Mouse (Mus musculus) frontal cortex, postnatal 36 days (tissue): ENCODE results near the gene Cyp39a1.

Experiments
- DNase-seq, 2 experiments: peaks; one replicate each; pipeline ENCODE4 v3.0.0; 2022; ENCODE audit warnings: low spot score in 2 of 2

Gene Cyp39a1

DNA sequence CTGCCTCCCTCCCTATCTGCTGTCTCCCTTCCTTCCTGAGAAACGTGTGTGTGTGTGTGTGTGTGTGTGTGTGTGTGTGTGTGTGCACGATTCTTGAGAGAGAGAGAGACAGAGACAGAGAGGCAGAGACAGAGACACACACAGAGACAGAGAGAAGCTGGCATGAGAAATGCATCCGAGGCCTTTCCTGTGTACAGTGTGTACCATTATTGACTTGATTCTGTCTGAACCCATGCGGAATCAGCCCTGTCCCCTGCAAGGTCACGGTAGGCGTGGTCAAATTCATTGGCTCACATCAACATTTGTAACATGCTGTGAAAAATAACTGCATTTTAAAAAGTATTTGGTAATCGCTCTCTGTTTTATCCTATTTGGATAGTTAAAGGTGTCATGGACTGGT lies 16.9 kb downstream of the Cyp39a1 start:
- DNase-seq, result no peak

DNA sequence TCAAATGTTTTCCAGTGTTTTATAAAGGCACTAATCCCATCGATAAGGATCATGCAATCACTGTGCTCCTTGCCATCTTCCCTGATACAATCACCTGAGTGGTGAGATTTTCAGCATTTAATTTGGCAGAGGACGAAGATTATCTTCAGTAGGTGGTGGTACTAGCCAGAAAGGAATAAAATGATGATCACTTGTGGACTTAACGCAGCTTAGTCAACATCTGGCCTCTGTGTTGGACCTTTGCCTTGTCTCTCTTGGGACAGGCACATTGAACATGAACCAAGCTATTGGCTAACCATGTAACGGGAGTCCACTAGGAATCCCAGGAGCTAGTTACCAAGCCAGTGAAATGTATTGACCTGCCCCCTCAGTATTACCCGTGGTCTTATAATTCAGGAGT lies 17.4 kb downstream of the Cyp39a1 start:
- DNase-seq, result no peak

DNA sequence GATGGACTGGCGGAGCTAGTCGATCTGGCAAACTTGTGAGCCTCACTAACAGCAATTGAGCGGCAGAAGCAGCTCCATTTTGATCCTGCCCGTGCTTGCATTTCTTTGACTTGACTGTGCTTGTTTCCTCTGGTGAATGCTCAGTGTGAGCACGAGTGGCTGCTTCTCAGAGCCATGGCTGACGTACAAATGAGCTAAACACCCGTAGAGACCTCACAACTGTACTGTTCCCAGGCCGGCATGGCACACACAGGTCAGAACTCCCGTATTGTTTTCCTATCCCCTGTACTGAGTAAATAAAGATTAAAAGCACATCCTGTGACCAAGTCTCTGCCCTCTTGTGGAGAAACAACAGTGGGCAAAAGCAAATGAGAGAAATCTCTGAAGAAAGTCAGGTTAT lies 22.4 kb downstream of the Cyp39a1 start:
- DNase-seq, result no peak

DNA sequence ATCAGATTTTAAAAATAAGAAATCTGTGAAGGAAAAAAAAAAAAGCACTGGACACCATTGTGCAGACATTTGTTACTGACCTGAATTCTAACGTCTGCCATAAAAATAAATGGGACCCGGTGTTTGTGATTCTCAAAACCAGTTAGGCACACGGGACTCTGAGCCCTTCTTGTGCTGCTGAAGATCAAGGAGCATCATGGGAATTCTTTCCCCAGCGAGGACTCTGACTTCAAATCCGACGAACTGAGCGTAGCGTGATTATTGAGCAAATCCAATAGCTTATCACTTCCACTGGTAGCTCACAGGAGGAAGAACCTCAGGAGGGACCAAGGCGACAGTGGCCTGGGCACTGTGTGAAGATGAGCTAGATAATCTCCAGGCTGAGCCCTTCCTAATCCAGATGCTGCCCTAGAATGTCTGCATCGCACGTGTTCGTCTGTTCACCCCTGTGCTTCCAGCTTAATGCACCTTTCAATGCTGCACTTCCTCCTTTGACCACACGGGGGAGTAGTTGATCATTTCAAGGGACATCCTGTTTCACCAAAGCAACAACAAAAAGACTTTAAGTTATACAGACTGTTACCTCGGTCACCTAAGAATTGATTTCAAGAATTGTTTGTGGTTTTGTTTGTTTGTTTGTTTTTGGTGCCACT lies 31.9 kb downstream of the Cyp39a1 start:
- DNase-seq, result peak; percentile 81 to 87

DNA sequence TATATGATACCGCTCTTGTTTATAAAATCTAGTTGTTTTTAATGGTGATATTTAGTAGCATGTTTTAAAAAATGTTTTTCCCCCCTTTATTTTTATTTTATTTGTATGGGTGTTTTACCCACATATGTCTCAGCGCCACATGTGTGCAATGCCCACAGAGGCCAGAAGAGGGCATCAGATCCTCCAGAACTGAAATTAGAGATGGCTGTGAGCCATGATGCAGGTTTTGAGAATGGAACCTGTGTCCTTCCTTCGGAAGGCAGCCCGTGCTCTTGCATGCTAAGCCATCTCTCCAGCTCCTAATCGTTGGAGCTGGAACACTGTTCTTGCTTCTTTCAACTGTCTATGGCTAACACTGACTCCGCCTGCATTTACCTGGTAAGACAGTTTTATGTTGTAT lies 33.8 kb downstream of the Cyp39a1 start:
- peak; percentile 31 to 72 for DNase-seq

DNA sequence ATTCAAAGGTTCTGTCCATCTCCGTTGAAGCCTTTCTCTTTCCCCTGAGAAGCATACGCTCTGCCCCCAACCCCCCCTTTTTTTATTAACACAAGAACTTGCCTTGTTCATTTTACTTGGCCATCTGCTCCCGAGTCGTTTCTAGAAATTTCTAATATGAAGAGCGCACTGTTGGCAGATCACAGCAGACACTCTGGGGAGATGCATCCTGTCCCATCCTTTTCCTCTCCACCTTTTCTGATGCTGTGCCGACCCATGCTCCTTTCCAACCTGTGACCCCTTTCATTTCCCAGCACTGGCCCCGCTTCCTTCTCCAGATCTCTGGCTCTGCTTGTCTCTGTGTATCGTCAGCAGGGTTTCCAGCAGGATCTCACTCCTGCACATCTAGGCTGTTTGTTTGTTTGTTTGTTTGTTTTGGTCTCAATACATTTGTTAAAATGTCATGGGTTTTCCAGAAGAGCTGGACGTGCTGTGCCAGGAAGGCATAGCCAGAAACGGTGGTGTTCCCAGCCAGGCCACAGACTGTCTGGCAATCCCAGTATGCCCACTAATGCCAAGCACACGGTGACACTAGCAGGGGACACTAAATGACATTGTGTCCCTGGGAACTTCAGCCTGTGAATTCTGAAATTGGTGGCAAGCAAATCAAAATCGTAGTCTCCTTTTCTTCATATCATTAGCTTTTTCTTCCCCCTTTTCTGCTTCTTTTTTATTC lies 37.1 kb downstream of the Cyp39a1 start:
- no peak for DNase-seq

DNA sequence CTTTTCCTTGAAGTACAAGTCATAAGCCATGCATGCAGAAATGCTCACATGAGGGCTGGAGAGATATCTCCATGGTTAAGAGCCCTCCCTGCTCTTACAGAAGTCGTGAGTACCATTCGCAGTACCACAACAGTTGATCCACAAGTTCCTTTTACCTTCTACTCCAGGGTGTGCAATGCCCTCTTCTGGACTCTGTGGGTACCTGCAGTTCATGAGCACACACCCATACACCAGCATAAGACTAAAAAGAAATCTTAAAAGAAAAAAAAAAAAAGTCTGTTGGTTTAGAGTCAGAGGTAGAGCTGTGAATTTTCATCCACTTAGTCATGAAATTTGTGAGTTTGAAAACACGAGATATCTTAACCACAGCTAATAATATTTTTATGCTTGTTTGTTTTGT lies 39.5 kb downstream of the Cyp39a1 start:
- DNase-seq, result no peak

DNA sequence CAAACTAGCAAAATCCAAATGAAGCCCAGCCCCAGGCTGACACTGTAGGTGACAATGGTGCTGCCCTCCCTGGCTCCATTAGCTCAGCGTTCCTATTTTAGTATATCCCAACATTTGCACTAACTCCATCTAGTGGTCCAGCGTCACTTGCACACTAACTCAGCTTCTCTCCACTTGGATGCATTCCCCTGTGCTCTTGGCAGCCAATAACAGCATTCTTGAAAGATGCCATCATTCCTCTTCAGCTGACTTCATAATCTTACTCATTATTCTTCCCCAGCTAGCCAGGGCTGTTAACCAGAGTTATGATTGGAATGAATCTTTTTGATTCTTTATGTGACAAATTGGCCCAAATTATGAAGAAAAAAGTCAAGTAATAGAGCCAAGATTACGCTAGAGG lies 40.0 kb downstream of the Cyp39a1 start:
- DNase-seq, result no peak

DNA sequence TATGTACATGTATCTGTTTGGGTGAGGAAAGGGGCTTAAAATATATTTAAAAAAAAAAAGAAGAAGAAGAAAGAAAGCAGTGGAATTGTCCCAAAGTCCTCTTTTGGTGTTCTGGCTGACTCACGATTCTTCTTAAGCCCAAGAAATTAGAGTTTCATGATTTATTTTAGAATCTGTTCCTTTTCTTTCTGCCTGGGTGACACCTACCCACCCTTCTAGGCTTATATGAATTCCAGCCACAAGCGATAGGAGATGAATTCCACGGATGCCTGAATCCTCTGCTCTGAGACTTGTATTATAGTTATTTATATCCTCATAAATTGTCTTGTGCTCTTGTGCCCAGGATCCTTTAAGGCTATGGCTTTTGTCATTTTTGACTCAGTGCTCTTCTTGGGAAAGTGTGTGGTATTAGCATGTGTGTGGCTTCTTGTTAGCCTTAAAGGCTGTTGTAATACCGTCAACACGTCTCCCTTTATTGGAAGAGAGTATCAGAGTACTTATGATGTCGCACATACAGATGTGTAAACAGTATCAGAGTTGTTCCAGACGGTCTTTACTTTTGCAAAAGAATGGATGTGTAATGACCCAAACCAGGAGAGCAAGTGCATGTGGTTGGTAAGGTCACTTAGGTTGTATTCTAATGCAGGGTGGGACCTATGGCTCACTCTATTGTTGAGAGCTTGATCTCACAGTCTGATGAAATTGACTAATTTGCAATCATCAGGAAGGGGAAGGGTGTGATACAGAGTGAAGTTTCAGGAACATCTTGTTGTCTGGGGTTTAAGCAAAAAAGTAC lies 44.5 kb downstream of the Cyp39a1 start:
- no peak for DNase-seq

DNA sequence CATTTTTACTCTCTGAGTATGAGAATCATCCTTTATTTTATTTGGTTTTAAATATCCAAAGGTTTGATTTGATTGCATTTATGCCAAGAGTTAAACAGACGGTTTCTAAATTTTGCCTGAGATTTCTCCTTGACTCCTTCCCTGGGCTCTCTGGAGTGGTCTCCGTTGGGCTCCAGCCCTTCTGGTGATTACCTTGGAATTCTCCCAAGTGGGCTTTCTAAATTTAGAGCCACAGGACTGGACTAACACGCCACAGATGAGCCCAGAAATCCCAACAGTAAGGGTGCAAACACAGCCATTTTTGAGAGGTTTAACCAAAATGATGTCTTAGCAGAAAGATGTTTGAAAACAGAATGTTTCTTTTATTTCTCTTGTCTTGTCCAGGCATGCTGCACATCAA lies 47.0 kb downstream of the Cyp39a1 start:
- no peak for DNase-seq

DNA sequence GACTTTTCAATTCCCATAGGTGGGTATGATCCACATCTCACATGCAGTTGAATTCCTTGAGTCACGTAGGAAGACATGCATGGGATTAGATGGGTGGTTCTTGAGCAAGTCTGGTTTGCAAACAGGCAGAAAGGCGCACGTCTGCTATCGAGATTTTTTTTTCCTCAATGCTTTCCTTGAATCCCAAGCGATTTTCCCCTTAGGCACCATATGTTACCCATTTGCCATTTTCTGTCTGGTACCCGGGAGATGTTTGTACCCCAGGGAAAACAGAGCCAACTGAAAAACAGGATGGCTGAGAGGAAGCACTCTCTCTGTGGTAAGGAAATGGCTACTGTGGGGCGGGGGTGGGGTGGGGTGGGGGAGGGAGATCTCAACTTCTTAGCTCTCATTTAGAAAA lies 49.4 kb downstream of the Cyp39a1 start:
- no peak for DNase-seq

DNA sequence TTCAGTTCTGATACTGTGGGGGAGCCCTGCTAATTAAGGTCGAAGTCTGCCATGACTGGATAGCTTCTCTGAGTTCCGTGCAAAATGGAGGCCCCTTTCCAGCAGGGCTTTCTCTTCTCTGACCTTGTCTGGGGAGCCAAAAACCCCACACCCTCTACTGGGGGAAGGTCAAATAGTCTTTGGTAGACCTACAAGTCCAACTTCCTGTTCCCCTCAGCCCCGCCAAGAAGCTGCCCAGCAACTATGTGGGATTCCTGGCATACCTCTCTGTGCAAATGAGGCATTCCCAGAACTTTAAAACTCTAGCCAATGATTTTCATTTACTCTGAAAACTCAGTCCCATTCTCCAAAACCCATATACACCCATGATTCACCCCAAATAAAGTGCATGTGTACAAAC lies 52.2 kb downstream of the Cyp39a1 start:
- DNase-seq, result no peak

DNA sequence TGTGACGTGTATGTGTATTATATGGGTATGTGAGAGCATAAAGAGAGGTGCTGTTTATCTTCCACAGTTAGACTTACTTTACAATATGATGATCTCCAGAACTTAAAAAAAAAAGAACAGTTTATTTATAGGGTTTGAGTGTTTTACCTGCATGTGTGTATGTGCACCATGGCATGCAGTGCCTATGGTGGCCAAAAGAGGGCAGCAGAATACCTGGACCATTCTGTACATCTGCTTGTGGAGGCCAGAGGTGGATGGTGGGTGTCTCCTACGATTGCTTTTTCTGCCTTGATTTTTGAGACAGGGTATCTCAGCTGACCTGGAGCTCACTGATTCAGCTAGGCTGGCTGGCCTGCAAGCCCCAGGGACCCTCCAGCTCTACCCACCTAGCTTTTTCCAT lies 57.3 kb downstream of the Cyp39a1 start:
- DNase-seq, result no peak

DNA sequence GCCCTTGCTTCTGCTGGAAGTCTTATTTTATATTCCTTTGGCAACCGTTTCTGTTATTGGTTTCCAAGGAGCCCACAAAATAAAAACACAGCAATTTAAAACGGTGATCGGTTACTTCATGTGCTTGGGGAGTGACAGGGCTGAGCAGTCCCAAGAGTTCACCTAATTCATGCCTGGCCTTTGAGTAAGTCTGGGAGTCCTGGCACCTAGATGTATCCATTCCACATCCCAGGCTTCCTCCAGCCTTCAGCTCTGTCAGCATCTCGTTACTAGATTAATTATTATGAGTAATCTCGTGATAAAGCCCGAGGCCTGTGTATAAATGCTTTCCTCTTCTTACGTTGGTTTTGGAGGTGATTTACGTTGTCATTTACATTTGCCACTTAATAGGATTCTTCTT lies 64.1 kb downstream of the Cyp39a1 start:
- no peak for DNase-seq

DNA sequence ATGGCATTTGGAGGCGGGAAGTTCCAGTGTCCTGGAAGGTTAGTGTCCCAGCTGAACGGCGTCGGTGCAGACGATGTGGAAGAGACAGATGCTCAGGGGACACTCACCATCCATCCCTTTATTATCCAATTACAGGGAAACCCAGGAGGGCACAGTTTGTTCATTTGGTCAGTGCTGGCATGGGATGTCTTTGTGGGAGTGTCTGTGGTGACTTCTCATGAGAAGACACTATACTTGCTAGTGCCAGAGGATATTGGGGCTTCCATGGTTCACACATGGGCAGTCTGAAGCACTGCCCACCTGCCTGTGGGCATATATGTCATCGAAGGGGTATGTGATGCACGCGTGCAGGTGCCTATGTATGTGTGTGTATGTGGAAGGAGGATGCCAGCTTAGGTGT lies 64.8 kb downstream of the Cyp39a1 start:
- peak in 1 of 2 experiments; percentile 5 for DNase-seq

DNA sequence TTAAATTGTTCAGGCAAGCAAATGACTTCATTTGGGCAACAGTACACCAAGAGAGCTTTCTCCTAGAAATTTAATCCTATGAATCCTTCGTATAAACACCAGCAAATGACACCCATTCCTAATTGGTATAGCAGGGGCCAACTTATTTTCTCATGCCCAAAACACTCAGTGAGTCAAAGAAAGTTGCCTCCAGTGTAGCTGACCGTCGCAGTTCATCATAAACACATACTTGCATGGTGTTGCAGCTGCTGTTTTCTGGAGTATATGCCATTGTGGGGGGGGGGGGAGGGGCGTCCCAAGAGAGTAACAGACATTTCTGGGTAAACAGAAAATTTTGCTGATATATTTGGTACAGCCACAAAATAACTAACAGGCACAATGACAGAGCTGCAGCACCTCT lies 67.0 kb downstream of the Cyp39a1 start:
- no peak for DNase-seq

DNA sequence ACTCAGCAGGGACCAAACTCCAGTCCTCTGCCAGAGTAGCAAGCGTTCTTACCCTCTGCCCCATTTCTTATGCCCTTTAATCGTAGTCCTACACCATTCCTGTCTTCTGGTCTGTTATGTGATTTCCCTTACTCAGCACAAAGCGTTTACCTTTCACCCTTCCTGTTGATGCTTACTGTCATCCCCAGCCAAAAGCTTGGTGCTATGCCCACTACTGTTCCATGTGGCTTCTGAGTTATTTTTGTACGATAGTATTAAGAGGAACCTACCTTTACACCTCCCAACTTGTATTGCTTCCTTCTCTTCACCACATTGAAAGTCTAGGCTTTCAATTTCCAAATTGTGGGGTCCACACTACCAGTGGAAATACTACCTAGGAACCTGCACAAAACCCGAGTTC lies 76.7 kb downstream of the Cyp39a1 start:
- DNase-seq, result no peak

DNA sequence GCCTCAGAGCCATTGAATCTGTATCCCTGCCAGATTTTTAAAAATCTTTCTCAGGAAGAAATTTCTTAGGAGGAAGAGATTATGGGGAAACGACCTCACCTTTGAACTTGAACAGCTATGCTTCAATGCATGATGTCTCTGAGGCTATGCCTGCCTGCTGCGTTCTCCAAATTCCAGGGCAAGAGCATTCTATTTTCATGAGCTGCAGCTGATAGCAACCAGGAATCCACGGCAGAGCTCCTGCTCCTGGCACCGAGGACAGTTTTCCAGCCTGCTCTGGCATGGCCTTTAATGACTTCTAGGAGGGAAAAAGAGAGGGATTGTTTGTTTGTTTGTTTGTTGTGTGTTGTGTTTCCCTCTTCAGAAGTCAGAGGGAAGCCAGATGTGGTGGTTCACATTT lies 77.2 kb downstream of the Cyp39a1 start:
- no peak for DNase-seq

DNA sequence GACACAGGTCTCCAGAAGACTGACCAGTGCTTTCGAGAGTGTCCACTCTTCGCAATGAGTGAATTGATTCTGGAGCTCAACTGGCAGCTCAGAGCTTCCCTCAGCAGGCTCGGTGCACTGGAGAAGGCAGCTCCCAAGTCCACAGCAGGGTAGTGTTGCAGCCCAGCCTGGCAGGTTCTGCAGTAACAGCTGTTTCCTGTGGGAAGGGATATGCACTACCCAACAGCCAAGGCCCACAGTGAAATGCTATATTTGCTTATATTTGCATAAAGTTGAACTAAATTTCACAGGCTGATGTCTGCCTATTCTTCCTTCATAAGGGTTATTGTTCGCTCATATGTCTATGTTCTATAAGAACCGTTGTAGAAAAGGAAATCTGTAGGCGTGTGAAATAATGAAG lies 83.9 kb downstream of the Cyp39a1 start:
- DNase-seq, result peak; percentile 26 to 59

DNA sequence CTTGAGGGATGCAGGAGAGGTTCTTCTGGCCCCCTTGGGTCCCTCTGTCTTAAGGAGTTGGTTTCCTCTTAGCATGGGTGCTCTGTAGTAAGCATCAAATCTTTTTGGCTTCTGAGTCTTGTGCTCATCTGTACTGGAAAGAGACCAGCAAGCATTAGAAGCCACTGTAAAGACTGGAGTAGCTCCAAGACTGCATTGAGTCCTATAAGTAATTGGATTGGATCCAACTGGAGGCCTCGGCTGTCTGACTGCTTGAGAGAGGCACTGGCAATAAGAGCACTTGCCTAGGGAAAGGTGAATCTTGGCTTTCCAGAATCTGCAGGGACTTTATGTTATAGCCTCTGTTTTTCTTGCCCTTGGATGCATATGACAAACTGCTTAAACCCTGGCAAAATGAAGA lies 85.6 kb downstream of the Cyp39a1 start:
- no peak for DNase-seq

DNA sequence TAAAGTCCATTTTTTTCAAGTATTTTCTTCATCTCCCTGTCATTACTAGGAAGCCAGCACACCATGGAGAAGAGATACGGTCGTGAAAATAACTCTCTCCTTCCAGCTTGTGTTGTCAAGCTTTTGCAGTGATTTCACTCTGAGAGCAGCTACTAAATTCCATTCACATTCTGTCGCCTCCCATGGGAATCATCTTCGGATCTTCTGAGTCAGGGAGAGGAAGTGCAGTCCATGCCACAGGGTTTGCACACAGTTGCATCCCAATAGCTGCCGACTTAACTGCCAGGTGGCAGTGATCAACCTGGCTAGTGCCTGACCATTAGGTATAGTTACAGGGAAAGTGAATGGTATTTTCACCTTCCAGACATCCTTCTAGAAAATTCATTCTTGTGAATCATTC lies 87.5 kb downstream of the Cyp39a1 start:
- no peak for DNase-seq

DNA sequence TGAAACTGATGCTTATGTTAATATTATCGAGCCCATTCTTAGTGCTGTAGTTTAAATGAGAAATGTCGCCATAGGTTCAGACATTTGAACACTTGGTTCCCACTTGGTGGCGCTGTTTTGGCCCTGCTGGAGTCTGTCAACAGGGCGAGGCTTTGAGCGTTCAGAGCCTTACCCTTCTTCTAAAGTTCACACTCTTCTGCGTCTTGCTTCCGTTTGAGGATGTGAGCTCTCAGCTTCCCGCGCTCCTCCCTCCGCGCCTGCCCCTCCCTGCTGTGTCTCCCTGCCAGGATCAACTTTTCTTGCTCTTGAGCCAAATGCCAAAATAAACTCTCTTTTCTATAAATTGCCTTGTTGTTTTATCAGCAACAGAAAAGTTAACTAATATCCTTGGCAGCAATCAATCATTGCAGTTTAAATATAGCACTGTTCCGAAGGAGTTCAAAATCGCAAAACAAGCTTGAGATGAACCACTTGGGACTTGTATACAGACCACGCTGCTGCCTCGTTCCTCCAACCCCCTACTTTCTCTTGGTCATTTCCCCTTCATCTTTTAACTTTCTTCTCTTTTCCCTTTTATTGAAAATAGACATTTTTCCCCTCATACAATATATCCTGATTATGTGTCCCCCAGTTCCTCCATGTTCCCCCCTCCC lies 91.5 kb downstream of the Cyp39a1 start:
- DNase-seq, result no peak

DNA sequence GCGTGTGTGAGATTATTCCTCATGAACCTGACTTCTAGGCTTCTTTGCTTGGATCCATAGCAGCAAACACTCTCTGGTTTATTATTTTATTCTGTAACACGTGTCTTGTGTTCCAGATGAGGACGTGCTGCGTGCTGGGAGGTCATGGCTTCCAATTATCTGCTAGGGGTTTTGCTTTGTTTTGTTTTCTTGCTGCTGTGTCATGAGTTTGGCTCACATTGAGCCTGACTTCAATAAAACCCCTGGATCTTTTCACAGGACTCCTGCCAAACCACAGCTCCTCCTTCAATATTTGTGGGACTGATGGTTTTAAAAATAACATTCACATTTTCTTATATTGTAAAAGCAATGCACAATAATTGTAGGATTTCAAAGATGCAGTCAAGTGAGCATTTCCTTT lies 117.3 kb downstream of the Cyp39a1 start:
- DNase-seq, result no peak
